Mouse (Mus musculus): Measurements from ENCODE around the gene Tex10. TPM values are rescaled to one million over a fixed set of nuclear protein-coding genes. Genes with fewer than 3 reads are reported as not detected.

The Tex10 gene
- 1 to 10 TPM; 8.1 to 9.2 TPM for total RNA-seq (2021)

DNA sequence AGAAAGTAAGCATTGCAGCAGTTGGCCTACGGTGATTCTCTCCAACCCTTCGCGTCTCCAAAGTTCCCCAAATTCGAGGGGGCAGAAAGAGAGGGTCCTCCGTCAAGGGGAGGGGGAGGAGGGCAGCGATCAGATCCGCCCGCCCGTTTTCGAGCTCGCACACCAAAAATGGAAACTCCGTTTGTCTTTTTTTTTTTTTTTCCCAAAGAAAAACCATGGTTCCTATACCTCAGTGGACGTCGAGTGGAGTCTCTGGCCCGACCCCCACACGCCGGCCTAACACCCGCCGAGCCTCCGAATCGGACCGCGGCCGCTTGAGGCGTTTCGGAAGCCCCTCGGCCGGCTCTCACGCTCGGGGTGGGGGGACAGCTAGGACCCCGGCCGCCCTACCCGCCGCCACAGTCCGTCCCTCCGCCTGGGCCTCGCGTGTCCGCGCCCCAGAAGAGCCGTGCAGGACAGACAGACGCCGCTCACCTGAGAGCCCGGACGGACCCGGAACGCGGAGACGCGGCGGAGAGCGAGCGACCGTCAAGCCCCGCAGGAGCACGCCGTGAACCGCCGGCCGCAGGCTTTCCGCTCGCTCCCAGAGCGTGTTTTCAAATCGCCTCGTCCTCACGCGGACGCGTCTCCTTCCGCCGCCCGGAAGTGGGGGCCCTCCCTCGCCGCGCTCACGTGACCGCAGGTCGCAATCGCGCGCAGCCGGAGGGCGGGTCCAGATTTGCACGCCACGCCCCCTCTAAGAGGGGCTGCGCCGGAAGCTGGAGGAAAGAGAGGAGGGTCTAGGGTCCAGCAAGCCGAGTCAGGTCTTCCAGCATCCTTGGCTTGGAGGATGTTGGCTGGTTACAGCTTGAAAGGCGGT lies at the start of gene Tex10:
Gene Tex10, minus strand, starts transcription at position 668 of the 859 bp plus-strand sequence.
- DNase-seq = peak; percentile 91 to 93
- intact Hi-C loops (cut with DNase I) = loop anchor here (2.0 to 5.0 kb wide), 3 partner anchors 68 to 426 kb away; partner anchors contain the start of gene Nr4a3

DNA sequence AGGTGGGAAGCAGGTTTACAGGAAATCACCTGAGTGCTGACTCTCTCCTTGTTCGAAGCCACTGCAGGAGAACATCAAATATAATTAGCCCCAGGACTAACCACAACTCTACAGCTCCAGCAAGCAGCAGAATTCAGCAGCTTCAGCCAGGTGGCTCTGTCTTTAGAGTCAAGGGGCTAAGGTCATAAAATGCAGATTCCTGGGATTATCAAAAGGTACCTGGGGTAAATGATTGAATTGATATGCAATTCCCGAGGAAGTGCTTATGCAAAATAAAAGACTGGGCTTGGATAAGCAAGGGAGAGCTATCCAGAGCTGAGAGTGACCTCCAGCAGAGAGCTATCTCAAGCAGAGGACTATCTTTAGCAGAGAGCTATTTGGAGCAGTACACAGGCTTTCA lies 37.6 kb upstream of the Tex10 start:
- no peak for DNase-seq
- intact Hi-C loops (cut with DNase I) = no loop called here

DNA sequence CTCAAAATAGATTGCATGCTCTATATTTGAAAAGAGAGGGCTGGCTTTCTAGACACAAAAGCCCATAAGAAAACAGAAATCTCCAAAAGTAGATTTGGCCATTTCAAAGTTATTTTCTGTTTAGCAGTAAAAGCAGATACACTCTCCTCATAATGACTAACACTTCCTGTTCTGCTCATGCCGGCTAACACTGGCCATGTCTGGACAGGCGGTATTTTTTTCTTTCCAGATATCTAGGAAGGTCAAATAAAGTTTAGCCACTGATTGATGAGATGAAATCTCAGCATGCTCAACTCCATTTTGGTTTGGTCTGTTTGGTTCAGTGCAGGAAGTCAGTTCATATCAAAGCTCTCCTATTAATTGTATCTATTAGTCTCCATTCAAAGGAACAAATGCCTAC lies 19.3 kb upstream of the Tex10 start:
- DNase-seq = no peak
- intact Hi-C loops (cut with DNase I) = no loop called here

- intact Hi-C loops (cut with DNase I) = no loop called here
- DNase-seq = no peak
Measured at GRCm38 (mm10) chr4:48491290-48491743, 18.1 kb upstream of the Tex10 start.

- DNase-seq = no peak
- intact Hi-C loops (cut with DNase I) = no loop called here
Measured at GRCm38 (mm10) chr4:48488916-48489315, 15.7 kb upstream of the Tex10 start.

- intact Hi-C loops (cut with DNase I) = loop anchor here (1.0 kb wide), 1 partner anchor 200 kb away; no protein-coding TSS in a partner anchor
- peak in 1 of 2 experiments; percentile 13 for DNase-seq
Measured at GRCm38 (mm10) chr4:48481287-48481686, 8.0 kb upstream of the Tex10 start.

GRCm38 (mm10) chr4:48473651-48474011 lies 372 bp upstream of the Tex10 start:
- intact Hi-C loops (cut with DNase I) = loop anchor here (2.0 to 5.0 kb wide), 3 partner anchors 67 to 426 kb away; partner anchors contain the start of gene Nr4a3
- no peak for DNase-seq

GRCm38 (mm10) chr4:48472052-48472791 lies 1.0 kb downstream of the Tex10 start:
- peak in 1 of 2 experiments; percentile 2 for DNase-seq
- intact Hi-C loops (cut with DNase I) = loop anchor here (2.0 to 5.0 kb wide), 3 partner anchors 69 to 425 kb away; partner anchors contain the start of gene Nr4a3

- DNase-seq = no peak
- intact Hi-C loops (cut with DNase I) = loop anchor here (5.0 kb wide), 1 partner anchor 424 kb away; the partner anchor contains the start of gene Nr4a3
Measured at GRCm38 (mm10) chr4:48470977-48471376, 2.3 kb downstream of the Tex10 start.

DNA sequence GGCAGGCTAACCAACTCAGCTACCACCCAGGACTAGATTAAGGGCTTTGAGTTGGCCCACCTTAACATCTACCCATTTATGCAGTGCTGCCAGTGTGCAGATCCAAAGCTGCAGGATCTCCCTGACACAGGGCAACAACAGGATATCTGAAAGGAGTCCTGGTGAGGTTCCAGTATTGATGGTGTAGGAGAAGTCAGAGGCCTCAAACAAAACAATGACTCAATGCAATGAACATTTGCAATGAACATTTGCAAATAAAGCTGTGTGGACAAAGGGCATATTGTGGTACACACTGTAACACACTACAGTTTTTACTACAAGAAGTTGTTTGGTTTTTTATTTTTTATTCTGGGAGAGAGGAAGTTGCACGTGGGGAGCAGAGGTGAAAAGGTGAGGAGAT lies 12.2 kb downstream of the Tex10 start:
- intact Hi-C loops (cut with DNase I) = no loop called here
- no peak for DNase-seq

DNA sequence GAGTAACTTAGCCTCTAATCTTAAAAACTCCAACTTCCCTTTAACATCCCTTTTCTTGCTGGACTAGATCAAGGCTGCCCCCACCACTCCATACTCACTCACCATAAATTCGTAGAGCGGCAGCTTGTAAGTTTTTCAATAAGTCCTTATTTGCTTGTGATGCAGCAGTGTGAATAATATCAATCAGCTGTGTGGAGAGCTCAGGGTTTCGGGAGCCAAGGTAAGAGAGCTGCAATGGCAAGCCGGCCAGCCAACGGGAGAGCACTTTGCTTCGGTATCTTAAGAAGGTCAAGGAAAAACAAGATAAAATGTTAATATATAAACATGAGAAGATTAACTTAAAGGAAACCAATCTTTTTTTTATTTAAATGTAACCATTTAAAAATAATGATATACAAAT lies 14.8 kb downstream of the Tex10 start:
- intact Hi-C loops (cut with DNase I) = no loop called here
- no peak for DNase-seq

DNA sequence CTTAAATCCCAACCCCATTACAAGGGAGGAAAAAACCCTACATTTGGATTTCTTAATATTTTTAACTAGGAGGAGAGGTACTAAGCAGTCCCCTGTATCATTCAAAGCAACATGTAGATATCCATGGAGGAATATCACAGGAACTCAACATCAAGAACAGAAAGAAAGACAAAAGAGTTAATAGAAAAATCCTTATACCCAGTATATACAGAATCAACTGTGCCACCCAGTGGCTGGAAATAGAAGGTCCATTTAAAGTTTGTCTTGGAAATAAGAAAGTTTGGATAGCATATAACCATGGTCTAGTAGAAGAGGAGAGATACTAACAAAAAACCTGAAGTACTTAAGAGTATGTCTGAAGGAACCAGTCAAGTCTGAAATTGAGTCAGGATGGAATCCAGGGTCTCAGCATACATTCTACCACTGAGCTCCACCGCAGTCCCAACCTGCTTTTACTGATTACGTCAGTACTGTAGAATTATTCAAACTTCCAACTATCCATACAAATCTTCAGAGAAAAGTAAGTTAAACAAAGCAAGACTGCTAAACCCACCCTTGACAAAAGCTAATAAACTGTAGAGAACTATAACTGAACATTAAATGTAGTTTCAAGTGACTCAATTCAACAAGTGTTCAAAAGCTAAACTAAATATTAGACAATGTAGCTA lies 19.0 kb downstream of the Tex10 start:
- intact Hi-C loops (cut with DNase I) = no loop called here
- DNase-seq = no peak

DNA sequence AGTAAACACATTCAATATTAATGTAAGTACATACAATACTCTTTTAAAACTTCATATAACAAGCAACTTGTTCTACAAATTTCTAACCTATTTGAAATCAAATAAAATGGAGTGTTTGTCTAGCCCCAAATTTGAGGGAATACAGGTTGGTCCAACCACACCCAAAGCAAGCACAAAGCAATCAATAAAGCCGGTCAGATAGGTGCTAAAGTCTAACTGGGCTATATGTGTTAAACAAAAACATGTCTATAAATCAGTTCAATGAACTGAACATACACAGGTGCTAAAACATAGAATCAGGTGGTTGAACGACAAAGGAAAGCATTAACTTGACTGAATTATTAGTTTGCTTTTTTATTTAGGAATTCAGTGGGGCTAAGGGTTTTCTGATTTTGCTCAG lies 45.2 kb downstream of the Tex10 start:
- no peak for DNase-seq
- intact Hi-C loops (cut with DNase I) = no loop called here

- no peak for DNase-seq
- intact Hi-C loops (cut with DNase I) = no loop called here
Measured at GRCm38 (mm10) chr4:48427413-48427812, 45.8 kb downstream of the Tex10 start.

DNA sequence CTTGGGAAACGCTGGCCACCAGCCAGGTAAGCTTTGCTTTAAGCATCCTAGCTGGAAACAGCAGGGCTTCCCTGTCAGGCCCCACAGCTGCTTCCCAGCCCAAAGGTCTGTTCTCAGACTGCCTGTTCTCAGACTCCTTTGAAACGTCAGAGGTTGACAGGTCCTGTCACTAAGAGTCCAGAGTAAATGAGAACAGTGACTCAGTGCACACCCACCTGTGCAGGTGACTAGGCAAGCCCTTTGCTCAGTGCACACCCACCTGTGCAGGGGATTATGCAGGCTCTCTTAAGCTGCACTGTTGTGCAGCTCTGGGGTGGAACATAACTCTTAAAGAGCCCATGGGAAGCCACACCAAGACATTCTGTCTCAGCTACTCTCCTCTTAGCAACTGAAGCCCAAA lies 49.5 kb downstream of the Tex10 start:
- no peak for DNase-seq
- intact Hi-C loops (cut with DNase I) = no loop called here

GRCm38 (mm10) chr4:48422633-48423032 lies 50.6 kb downstream of the Tex10 start:
- DNase-seq = no peak
- intact Hi-C loops (cut with DNase I) = no loop called here

DNA sequence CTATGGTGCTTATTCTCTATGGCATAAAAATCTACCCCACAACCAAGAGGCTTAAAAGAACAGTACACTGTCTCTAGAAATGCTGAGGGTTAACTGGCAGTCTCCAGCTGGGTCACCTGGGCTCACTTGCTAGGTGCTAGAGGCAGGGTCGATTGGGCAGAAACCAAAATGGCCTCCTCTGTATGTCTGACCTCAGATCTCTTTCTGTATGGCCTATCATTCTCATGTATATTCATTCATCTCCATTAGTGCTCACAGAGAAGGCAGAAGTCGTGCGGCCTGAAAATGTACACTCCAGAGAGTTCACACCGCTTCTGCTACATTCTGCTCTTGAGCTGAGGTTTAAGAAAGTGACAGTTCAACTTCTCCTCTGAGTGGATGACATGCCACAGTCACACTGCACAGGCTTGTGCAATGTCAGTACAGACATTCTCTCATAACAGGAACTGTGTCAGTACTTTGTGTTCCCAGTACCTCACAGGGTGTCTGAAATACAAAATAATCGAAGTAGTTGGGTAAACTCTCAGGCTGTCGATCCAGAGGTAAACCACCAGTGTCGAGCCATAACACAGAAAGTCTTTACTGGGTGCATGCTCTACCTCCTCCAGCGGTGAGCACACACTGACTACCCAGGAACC lies 54.3 kb downstream of the Tex10 start:
- intact Hi-C loops (cut with DNase I) = no loop called here
- no peak for DNase-seq

- peak; percentile 38 to 53 for DNase-seq
- intact Hi-C loops (cut with DNase I) = no loop called here
Measured at GRCm38 (mm10) chr4:48415838-48416335, 57.4 kb downstream of the Tex10 start.

DNA sequence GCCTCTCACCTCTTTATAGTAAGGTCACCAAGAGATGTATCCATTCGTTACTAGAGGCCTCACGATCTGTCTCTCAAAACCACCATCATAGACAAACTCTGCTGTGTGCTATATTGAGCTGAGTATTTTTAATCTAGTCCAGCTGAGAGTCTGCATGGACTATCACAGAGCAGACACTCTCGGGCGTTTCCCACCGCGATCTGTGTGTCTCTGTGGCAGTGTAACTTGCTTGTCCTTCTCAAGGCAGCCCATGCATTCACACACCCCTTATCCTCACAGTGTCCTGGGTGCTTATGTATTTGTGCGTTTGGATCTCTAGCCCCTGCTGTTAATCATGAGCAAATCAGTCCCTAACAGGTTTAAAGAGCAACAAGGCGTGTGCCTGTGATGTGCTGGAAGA lies 59.8 kb downstream of the Tex10 start:
- intact Hi-C loops (cut with DNase I) = no loop called here
- DNase-seq = no peak

All from heart, postnatal 36 days (tissue).